Mouse (Mus musculus) WW6 (cell line): Measurements from ENCODE around the gene Tanc2.

Experiments used
- DNase-seq: peaks from one replicate; pipeline ENCODE4 v3.0.0-alpha.2; 2013; ENCODE audit warnings: low read depth, low spot score

The Tanc2 gene

DNA sequence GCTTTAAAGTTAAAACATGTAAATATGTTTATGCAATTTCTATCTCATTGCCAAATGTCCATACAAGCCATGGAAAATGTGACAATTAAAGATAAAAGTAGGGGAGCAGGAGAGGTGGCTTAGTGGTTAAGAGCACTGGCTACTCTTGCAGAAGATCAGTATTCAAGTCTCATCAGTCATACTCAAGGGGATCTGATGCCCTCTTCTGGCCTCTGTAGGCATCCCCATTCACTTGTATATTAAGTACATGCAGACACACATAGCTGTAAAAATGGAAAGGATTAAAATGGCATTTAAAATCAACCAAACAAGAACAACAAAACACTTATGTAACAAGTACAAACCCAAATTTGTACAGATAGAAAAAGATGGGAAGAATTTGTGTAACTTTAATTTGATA lies 54.2 kb downstream of the Tanc2 start:
- DNase-seq = no peak

DNA sequence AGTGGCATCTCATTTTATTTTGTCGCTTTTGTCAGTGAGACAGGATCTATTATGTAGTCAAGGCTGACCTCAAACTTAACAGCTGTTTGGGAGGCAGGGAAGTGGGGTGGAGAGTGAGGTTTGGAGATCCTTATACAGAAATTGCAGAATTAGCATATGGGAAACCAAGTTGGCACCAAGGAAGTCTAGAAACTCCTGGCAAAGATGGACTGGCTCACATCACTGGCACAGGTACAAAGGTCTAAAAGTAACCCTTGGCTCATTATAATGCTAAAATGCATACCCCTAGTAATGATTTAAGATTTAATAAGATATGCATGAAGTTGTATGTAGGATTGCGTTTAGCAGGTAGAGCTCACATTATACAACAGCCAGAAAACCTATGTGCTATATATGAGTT lies 58.2 kb downstream of the Tanc2 start:
- no peak for DNase-seq

DNA sequence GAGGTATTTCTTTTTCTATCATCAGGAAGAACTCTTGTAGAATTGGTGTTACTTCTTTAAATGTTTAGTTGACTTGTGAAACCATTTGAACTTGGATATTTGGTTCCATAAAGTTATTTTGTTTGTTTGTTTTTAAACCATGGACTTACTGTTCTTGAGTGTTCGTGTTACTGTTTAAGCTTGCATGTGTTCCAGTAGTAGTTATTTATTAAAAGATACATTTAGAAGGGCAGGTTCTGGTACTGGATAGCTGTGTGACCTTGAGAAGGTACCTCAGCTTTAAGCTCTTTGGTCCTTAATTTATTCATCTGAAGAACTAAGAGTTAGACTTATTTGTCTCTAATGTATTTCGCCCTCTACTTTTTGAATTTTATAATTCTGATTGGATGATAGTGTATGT lies 64.8 kb downstream of the Tanc2 start:
- no peak for DNase-seq

DNA sequence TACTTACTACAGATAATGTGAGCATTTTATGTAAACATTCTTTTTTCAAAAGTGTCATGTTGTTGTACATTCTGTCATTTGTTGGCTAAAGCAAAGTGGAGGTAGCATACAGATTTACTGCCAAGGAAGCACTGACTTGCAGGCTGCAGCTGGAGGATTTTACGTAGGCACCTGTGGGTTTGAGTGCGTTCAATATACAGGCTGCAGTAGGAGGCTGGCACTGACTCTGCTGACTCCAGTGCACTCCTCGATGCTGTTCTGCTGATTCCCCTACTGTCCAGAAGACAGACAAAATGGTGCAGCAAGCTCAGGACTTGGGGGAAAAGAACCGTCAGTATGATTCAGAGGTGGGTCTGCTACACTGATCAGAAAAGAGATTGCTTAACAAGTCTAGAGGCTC lies 65.5 kb downstream of the Tanc2 start:
- no peak for DNase-seq

DNA sequence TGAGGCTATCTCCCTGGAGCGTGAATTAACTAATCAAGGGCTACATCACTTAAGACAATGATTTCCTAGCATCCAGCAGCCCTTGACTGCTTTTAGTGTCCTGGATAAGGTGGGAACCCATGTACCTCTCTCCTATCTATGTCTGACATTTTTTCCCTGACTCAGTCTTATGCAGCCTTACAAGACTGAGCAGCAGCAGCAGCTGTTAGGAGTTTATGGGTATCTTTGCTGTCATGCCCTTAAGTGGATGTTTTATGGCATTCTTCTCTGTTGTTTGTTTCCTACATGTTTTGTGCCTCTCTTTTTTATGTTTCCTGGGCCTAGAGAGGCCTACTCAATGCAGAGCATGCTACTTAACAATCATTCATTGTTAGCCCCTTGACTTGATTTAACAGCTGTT lies 78.1 kb downstream of the Tanc2 start:
- no peak for DNase-seq

DNA sequence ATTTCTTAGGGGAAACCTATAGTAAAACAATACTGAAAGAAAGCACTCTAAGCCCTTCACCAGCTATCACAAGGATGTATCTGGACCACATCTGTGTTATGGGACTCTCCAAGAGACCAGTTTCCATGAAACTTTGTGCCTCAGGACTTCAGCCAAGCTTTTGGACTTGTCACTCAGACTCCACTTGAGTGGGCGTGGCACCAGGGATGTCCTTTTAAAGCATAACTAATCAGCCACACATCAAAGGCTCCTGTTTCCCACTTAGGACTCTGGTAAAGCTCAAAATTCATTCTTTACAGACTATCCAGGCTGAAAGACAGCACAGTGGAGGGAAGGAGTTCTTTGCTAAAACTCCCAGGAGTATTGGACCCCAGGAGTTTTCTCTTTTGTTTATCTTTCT lies 89.2 kb downstream of the Tanc2 start:
- DNase-seq = no peak

DNA sequence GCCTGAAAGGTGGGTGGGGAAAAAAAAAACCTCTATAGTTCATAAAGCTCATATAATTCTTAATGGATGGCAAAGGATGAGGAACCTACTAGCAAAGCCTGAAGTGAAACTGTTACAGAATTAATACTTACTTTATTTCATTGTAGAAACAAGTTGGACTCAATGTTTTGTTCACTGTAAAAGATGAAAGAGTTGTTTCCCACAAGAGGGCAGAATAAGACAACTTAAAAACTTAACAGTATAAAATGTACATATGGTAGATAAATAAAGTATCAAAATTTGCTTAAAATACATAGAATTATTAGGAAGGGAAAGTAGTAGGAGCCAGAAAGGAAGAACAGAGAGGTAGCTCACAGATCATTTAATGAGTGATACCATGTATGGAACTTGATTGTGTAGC lies 95.0 kb downstream of the Tanc2 start:
- no peak for DNase-seq

DNA sequence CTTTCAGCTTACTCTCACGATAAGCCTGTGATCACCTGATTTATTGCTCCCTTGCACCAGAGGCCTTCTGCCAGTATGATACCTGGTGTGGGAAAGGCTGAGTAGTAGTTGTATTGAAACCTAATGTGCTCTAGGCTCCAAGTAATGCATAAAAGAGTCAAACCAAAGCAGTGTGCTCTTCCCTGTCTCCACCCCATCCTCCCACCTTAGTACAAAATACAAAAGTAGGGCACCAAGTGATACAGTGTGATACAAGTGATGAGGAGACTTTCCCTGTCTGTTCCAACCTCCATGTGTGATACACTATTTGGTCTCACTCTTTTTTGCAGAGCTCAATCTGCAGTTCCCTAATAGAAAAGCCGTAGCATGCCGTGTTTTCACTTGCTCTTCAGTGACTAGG lies 110.7 kb downstream of the Tanc2 start:
- DNase-seq = no peak

DNA sequence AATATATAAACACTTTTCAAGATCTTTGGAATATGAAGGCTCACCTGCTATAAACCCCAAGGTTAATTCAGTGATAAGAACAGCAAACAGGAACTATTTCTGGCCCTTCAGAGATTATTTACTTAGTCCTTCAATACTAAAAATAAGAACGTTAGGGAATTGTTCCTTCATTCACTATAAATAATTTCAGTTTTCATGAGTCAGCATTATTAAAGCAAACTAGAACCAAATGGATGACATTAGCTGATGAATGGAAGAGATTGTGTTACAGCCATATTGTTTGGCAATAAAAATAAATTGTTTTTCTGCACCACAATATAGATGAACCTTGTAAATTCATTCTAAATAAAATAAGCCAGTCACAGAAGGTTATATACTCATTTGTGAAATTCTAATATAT lies 129.9 kb downstream of the Tanc2 start:
- no peak for DNase-seq

DNA sequence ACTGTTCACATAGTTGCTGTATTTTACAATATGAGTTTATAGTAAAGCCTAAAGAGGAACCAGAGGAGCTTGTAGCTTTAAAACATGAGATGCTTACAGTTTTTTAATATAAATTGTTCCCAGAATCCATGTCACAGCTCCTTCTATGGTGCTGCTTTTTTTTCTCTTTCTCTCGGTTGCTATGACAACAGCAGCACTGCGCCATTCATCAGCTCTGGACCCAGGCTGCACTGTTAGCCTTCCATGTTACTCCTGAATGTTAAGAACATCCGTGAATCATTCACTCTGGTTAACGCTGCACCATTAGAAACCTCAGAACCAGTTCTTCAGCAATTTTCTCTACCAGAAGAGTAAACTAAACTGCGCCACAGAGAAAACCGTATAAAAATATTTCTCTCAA lies 141.8 kb downstream of the Tanc2 start:
- no peak for DNase-seq

DNA sequence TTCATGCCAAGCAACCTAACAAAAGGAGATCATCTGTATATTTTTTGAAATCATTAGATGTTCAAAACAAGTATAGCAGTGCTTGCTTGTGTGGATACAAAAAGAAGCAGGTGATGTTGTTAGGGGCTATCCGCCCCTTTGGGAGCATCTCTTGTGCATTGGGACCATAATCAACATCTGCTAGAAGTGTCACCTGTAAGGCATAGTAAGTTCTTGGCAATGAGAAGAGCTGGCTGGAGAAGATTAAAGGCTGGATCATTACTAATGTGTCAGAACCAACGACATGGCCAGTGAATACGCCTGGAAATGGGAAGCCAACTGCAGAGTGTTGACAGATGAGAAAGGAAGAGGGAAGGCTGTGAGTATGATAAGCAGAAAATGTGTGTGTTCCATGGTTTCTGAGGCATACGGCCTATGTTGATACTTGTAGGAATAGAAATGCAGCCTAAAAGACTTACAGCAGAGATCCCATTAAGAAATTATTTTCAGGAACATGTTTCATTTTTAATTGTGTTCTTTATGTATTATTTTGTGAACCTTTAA lies 142.3 kb downstream of the Tanc2 start:
- no peak for DNase-seq

DNA sequence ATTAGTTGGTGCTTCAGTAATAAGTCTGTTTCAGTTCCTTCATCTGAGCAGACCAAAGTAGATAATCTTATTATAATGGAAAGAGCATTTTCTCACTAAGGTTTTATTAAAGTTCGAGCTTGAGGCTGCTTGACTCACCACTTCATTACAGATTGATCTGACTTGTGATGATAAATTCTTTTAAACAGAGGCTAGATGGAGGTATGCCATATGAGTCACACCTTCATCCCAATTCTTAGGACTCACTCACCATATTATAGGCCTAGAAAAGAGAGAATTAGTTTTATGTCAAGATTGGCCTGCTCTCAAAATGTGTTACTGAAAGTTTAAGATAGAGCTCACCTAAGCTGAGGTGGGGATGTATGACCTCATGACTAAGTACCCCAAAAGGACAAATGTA lies 153.4 kb downstream of the Tanc2 start:
- no peak for DNase-seq

DNA sequence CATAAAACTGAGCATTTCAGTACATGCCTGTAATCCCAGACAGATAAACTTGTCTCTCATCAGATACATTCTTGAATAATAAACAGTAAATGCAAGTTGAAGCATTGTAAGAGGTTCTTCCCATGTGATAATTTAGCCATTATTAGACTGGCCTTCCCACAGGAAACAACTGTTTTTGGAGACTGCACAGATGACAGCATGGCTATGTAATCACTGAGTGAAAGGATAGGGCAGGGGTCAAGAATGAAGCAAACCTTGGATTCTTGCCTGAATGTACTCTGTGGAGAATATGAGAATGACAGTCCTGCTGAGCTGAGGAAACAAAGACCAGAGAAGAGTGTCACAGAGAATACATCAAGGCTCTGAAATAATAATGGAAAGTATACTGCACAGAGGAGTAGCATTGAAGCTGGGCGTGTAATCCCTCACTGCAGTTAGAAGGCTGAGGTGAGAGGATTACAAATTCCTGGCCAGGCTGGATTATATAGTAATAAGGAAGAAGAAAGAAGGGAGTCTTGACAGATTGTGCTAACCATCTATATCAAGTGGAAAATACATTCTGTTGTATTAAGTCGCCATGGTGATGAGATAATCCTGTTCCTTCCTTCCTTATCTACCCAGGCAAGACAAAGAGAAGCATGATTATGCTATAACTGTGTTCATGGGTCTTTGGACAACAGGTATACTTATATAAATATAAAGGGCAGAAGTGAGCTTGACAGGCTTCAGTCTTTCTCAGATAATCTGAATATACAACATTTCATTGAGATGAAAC lies 159.7 kb downstream of the Tanc2 start:
- DNase-seq = no peak

DNA sequence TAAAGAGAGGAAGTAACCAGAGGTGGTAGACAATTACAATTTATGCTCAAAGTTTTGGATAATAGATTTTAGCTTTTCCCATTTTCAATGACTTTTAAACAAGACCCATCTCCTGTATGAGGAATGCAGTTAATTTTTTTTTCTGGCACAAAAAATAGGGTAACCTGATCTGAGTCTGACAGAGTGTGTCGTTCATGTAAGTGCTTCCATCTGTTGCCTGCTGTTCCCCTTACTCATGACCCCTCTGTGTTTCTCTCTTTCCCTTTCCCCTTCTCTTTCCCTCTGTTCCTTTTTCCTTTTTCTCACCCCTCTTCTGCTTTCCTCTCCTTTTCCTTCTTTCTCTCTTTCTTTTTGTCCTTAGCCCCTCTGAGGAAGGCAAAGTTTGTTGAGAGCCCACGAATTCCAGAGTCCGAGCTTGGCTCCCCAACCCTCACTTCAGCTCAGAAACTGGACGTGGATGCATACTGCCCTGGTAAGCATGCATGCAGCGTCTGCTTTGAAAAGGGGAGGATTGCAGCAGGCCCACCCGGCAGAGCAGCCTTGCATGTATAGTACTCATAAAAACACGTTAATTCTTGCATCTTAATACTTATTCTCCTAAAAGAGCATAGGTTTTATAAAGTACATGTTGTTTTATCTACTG lies 168.9 kb downstream of the Tanc2 start:
- DNase-seq = no peak

DNA sequence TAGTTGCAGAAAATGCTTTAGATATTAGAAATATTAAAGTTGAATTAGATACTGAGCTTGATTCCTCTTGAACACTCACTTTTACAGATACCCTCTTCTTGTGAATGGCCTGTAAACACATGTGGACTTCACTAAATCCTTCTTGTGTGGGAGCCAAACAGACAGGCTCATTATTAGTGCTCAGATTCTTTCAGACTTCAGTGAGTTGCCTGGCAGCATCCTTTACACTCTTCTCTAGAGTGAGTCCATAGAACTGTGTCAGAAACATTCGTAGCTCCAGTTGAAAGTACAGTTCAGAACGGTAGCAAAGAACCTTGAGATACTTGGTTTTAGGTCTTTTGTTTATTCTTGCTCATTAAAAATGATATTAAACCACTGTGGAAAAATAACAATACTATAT lies 169.6 kb downstream of the Tanc2 start:
- DNase-seq = no peak

DNA sequence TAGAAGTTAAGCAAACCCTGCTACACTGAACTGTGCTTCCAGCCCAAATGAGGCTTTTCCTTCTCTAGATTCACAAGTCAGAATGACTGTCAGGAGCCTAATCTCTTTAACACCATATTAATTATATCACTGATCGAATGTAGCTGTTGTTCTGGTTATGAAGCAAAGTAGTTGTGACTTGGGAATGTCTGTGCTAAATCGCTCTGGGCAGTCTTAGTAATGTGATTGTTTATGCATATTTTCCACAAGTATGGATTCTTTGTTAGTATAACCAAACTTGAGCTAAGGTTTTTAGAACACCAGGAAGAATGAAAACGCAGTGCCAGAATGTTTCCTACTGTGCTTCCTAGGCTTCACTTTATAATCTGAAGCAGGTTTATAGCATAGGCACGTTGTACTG lies 170.6 kb downstream of the Tanc2 start:
- DNase-seq = no peak

DNA sequence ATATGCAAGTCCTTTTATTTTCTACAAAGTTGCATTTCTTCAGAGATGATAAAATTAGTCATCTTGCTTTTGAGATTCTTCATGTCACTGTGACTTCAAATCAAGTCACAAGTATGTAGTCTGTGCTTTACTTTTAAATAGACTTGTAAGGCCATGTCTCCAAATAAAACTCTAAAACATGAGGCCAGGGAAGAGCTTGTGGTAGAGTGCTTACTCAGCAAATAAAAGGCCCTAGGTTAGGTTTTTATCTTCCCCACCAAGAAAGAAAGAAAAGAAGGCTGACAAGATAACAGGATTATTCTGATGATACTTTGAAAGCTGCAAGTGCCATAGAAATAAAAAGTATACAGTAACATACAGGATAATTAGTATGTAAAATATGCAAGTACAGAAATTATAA lies 188.0 kb downstream of the Tanc2 start:
- no peak for DNase-seq

DNA sequence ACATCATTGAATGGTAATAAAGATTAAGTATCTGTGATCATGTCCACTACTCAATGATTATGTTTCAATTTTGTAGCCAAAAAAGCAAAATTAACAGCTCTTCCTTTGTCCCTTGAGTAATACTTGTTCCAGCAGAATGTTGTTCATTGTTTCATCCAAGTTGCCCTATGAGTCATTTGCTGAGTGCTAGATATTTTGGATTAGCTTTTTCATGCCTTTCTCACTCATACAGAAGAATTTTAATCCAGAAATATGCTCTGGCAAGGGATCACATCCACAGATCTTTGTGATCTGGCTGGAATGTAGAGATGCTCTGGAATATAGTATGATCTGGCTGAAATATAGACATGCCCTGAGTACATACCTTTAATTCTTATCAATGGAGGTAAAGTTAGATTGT lies 202.7 kb downstream of the Tanc2 start:
- DNase-seq = no peak

DNA sequence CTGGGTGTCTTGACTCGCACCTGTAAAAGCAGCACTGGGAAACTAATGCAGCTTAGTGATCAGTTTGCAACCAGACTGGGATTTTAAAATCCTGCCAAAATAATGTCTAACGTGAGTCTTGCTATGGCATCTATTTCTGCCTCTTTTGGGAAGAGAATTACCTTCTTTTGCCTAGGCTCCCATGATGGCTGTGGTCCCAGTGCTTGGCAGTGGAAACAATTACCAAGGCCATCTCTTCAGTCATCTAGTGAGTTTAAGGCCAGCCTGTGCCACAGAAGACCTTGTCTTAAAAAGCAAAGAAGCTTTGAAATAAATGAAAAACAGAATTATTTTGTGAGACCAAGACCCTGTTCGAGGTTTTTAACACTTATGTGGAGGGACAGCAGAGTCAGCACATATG lies 213.9 kb downstream of the Tanc2 start:
- no peak for DNase-seq

DNA sequence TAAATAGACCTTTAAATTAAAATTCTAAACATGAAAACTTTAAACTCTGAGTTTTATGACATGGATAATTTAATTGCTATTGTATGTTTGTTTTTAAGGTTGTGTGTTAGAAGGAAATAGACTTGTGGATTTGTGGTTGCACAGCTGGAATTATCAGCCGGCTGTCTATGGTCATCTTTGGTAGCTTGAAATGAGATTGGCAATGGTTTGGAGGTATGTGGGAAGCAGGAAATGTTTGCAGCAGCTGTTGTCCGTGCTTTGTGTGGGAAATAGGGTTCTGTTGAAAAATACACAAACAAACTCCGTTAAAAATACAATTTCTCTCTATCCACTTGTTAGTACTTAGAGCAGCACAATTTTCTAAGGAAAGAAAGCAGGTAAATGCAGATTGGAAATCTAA lies 215.0 kb downstream of the Tanc2 start:
- DNase-seq = no peak

DNA sequence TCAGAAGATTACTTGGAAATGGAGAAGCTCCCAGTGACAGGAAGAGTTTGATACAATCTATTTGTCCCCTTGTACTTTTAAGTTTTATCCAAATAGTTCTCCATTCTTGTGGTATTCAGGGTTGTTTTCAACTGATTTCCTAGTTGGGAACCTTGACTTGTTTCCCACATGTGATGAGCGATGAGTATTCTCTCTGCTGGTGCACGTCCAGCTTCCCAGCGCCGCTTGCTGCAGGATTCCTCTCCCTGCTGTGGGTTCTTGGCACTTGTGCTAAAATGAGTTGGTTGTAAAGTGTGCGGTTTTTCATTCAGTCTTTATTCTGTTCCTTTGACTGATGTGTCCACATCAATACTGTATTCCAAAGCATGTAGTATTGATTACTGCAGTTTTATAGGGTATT lies 217.3 kb downstream of the Tanc2 start:
- no peak for DNase-seq

DNA sequence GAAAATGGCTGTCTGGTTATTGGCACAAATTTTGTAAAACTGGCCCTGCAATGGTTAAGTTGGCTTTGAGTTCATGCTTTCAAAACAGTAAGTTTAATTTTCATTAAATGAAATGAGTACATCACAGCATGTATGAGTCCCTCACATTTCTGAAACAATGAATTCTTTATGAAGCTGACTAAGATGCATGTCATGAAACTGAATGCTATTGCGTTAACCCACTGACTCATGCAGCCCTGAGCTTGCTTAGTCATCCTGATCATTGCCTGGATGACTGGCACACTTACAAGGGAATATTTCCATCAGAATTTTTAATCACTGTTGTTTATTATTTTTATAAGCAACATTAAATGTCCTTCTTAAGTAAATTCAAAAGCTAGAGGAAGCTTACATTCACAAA lies 233.5 kb downstream of the Tanc2 start:
- no peak for DNase-seq

DNA sequence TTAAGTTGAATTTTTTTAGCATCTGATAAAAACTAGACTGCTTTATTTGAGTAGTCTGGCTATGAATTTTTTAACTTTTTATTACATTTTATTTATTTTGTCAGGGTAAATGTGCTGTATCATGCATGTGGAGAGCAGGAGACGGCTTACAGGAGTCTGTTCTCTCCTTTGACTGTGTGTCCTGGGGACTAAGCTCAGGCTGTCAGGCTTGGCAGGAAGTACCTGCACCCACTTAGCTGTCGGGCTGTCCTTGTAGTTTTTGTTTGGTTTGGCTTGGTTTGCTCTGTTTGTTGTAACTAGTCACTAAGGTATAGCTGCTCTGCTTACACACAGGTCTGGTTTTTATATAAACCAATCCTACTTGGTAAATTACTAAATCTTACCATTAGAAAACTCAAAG lies 234.0 kb downstream of the Tanc2 start:
- no peak for DNase-seq
